Mouse (Mus musculus): ENCODE results near the gene Sgk1.

Sgk1 gene

DNA sequence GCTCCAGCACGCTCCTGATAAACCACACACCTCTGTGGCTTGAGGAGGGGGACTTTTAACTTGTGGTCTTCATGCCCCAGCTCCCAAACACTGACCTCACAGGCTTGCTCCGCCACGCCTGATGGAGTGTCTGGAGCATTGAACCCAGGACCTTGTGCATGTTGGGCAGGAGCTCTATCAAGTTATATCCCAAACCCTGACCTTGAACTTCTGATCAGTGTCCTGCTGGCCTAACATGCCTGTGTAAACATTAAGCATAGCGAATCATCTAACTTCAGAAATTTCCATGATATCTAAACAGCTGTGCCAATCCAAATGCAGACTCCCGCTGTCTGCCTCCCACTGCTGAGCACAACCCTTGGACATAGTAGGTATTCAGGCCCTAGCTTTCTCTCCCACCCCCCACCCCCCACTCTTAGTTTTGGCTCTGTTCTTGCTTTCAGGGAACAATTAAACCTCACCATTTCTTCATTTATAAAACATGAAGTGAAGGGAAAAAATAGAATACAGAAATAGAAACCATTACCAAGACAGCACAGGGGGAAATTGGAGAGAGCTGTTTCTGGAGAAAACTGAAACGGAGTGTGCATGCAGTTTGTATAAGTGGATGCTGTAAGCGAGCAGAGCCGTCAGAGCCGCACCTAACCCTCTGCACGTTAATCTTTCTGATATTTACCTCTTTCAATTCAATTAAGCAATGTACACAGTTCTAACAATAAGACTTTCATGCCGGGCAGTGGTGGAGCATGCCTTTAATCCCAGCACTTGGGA lies 34.5 kb downstream of the Sgk1 start:
- CTCF ChIA-PET = interaction anchor here (0.6 kb wide), 1 partner anchor 25 kb away, joined by 3 read pairs; no protein-coding TSS in a partner anchor

DNA sequence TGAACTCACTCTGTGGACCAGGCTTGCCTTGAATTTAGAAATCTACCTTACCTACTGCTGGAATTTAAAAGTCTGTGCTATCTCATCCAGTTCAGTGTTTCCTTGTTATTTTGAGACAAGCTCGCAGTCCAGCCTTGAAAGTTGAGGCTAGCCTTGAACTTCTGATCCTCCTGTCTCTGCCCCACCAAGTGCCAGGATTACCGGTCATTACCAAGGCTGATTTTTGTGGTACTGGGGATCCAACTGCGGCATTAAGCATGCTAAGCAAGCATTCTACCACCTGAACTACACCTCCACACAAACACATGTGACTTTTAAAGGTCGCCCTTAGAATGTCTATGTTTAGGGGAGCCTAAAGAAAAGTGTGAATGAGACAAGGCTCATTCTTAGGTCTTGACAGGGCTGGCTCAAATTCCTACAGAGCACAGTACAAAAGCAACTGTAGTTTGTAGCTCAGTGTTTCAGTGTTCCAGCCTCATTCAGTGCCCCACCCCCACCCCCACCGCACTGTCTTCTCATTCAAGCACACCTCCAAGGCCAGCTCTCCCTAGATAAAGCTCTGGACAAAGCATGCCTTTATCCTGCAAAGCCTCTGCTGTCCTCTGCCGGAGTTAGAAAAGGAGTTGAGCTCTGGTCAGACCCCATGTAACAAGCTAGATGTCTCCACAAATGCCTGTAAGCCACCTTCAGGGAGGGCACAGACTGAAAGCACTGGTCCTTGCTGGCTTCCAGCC lies 36.2 kb downstream of the Sgk1 start:
- CTCF ChIA-PET = no interaction called here

DNA sequence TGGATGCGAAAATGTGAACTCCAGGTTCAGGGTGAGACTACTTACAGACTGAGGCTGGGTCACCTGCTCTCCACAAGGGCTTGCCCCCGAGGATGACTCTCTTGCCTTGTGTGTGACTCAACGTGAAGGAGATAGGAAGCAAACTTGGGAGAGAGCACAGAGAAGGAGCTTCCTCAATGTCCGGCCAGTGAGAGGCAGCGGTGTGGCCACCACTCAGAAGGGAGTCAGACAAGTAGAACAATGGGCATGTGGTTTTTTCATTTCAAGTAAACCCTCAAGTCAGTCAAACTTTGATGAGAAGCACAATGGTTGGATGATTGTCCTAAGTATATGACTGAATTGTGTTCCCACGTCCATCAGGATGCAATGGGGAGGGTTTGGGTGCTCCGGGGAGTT lies 36.8 kb downstream of the Sgk1 start:
- CTCF ChIA-PET = no interaction called here

GRCm38 (mm10) chr10:21920611-21921010 lies 38.6 kb downstream of the Sgk1 start:
- CTCF ChIA-PET = no interaction called here

GRCm38 (mm10) chr10:21922716-21923350 lies 40.8 kb downstream of the Sgk1 start:
- CTCF ChIA-PET = interaction anchor here (0.7 kb wide), 1 partner anchor 450 kb away, joined by 3 read pairs; no protein-coding TSS in a partner anchor

DNA sequence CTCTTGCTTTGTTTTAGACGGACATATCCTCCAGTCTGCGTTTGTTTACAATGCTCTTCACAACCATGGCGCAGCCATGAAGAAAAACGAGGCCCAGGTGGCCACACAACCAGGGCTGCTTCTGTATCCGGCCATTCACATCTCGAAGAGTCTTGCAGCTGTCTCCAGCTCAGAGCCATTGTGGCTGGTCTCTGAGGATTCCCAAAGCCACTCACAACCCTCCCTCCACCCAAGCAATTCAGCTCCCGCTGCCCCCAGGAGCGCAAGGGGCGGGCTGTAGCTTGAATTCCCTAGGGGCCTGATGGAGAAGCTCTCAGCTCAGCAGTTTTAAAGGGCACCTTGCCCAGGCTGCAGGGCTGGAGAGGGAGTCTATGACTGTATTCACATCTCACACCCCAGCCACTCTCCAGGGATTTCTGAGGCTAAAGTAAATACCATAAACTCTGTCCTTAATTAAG lies 41.5 kb downstream of the Sgk1 start:
- CTCF ChIA-PET = no interaction called here

DNA sequence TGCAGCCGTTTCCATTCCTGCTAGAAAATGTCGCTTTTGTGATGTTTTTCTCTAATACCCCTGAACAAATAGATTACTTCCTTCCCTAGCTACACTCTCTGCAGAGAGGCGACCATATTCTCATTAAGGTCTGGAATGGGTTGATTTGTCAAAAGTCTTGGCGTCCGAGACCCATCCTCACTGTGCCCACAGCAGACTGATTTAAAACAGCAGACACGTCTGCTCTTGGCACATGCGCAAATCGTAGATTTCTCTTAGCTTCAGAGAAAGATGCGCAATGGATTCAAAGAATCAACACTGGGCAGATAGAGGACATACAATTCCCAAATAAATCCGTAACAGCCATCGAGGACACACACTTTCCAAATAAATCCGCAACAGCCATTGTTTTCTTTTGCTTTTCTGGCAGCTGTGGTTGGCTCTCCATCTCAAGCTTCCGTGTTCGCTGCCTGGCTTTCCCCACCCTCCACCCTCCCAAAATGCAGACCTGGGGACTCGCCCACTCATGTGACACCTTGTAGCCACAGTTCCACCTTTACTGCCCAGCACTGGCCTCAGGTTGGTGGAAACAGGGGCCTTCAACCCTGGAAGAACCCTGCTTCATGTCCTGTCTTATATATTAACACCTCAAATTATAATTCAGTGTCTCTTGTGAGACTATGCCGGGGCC lies 42.2 kb downstream of the Sgk1 start:
- CTCF ChIA-PET = interaction anchor here (0.8 kb wide), 1 partner anchor 16 kb away, joined by 14 read pairs; no protein-coding TSS in a partner anchor

DNA sequence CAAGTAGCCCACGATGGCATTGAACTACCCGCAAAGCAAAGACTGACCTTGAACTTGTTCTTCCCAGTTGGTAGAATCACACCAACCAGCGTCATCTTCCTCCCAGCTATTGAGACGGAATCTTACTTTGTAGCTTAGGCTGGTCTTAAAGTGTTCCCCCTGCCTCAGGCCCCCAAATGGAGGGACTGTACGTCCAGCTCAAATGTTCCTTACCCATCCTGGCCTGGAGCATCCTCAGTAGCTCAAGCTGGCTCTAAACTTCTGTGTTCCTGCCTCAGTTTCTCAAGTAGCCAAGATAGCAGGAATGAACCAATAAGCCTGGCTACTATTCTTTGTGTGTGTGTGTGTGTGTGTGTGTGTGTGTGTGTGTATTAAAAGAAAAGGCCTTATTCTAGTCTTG lies 45.0 kb downstream of the Sgk1 start:
- CTCF ChIA-PET = interaction anchor here (0.6 to 0.7 kb wide), 2 partner anchors 100 to 462 kb away, joined by 8 to 9 read pairs; no protein-coding TSS in a partner anchor

DNA sequence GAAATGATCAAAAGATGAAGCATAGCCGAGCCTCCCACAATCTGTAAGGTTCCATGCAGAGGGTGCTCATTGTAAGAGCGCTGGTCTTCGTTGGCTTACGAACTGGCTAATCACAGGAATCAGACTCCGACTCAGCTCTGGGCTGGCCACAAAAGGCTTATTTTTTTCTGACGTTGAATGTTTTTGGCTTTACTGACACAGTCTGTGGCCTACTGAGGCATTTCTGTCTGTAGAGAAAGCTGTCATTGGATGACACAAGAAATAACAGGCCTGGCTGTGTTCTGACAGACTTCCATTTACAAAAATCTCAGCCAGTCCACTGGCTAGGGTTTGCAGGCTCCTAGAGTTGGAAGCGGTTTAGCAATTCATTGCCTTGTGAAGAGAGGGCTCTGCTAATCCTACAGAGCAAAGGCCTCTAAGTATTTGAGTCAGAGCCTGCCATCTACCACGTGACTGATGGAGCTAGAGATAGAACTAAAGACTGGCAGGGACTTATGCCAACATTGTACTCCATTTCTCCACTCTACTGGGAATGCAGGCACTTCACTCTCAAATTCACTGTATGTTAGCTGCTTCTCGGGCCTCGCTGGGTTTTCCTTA lies 48.9 kb downstream of the Sgk1 start:
- CTCF ChIA-PET = no interaction called here

GRCm38 (mm10) chr10:21932791-21933190 lies 50.8 kb downstream of the Sgk1 start:
- CTCF ChIA-PET = no interaction called here

DNA sequence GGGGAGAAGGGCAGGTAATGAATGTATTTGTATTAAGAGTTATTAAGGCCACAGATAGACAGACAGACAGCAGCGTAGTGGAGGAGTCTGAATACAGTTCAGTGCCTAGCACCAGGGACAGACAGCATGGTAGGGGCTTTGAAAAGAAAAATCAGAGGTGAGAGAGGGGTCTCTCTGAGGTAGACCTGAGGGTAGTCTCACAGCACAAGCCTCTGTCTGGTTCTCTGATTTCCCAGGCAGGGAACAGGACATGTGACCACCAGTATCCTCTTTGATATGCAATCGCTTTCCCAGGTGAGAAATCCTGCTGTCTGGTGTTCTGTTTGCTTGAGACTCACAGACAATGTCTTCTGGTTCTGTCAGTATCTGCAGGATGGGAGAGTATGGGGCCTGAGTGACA lies 52.8 kb downstream of the Sgk1 start:
- CTCF ChIA-PET = no interaction called here

- CTCF ChIA-PET = interaction anchor here (0.8 kb wide), 1 partner anchor 22 kb away, joined by 4 read pairs; no protein-coding TSS in a partner anchor
Measured at GRCm38 (mm10) chr10:21936513-21937221, 54.7 kb downstream of the Sgk1 start.

DNA sequence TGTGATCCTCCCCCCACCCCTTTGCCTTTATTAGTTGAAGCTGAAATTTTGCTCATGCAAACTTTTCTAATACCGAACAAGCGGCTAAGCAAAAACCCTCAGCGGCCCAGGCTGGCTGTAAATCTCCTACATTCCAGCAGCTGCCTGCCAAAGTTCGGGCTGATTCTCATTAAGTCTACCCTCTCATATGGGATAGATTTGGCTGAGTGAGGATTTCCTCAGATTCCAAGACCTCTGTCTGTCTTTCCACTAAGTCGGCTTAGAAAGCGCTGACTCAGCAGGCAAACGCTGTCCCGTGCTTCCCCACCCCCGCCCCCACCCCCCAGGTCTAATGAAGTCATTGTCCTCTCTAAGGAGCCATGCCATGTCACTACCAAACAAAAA lies 55.2 kb downstream of the Sgk1 start:
- CTCF ChIA-PET = interaction anchor here (0.7 kb wide), 1 partner anchor 80 kb away, joined by 5 read pairs; no protein-coding TSS in a partner anchor

DNA sequence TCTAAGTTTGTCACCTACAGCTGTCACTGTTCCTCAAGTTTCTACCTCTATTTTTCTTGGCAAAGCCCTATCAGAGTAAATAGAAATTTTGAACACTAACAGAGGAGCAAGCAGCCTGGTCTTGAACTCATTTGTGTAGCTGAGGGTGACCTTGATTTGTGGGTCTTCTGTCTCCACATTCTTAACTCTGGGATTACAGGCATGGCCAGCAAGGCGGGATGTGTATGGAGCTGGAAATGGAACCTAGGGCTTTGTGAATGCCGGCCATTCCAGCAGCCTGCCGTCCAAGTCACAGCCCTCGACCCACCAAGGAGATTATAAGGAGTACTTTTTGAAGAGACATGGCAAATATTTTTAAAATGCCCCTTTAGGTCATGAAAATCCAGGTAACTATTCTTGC lies 56.2 kb downstream of the Sgk1 start:
- CTCF ChIA-PET = no interaction called here

DNA sequence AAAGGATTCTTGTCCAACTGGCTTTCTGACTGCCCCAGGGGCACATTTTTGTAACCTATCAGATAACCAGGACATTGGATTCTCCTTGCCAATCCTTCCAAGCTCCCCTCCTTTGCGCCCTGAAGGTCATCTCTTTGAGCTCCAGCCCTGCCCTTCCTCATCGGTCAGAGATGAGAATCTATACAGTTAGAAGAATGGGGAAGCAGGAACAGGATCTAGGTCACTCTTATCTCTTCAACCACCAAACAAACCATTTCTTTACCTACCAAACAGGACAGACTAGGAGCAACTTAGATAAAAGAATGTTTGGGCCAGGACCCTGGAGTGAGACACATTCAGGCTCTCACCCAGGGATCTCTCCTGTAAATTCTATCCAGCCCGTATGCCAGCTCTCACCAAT lies 59.3 kb downstream of the Sgk1 start:
- CTCF ChIA-PET = interaction anchor here (0.6 kb wide), 1 partner anchor 284 kb away, joined by 3 read pairs; no protein-coding TSS in a partner anchor

DNA sequence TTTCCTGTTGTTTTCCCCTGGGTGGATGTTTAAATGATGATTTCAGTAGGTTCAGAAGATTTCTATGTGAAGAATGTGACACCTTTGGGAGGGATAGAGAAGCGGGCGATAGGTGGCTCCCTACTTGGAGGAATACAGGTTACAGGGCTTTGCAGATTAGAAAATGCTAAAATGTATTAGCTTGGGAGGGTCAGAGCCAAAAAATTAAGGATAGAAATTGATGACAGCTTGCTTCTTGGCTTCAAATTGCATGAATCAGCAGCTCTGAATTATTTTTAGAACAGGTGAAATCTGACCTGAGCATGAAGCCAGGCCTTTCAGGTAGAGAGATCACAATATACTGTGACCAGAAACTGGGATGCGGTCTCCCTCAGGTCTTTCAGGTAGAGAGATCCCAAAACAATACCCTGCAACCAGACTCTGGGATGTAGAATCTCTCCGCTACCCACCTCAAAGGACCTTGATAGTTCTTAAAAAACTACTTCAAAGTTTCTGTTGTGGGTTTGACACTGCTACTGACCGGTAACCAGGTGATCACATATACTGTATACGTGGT lies 61.2 kb downstream of the Sgk1 start:
- CTCF ChIA-PET = no interaction called here

DNA sequence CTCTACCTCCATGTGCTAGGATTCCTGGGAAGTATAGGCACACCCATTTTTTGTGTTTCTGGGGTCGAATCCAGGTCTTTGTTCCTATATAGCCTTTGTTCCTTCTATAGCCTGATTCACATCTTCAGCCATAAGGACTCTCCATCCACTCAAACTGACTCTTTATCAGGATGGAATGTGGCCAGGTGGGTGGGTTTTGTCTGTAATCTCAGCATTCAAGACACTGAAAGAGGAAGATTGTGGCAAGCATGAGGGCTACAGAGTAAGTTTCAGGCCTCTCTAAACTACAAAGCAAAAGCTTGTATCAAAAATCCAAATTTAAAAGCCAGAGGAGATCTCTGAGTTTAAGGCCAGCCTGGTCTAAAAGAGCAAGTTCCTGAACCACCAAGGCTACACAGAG lies 63.2 kb downstream of the Sgk1 start:
- CTCF ChIA-PET = no interaction called here

- CTCF ChIA-PET = no interaction called here
Measured at GRCm38 (mm10) chr10:21946751-21947351, 64.9 kb downstream of the Sgk1 start.

GRCm38 (mm10) chr10:21952520-21952919 lies 70.5 kb downstream of the Sgk1 start:
- CTCF ChIA-PET = interaction anchor here (0.6 kb wide), 1 partner anchor 30 kb away, joined by 6 read pairs; no protein-coding TSS in a partner anchor

DNA sequence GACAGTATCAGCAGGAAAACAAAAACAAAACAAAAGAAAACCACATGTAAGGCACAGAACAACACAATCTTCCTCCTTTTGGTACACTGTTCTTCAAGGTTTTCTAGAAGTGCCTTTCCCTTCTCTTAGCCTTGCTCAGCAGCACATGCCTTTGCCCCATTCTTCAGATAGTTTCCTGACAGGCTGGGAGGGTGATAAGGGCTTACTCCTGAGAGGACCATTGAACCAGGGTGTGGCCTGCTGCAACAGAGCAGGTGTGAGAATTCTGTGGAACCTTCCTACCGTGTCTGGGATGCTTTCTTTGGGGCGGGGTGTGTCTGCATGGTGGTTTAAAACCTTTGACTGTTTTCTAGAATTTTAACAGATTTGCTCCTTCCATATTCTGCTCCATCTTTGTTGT lies 79.1 kb downstream of the Sgk1 start:
- CTCF ChIA-PET = interaction anchor here (0.6 kb wide), 1 partner anchor 79 kb away, joined by 13 read pairs; no protein-coding TSS in a partner anchor
